Mouse (Mus musculus): ENCODE measurements around the gene Ugt1a10.
"Not testable (repeated sequence)": the region's sequence is repeated elsewhere in the genome, so short reads cannot be mapped to it uniquely, and the experiment has no call there.

The Ugt1a10 gene

GRCm38 (mm10) chr1:88140492-88140891 is 85.3 kb downstream of the Ugt1a10 start:
- not testable (repeated sequence) for DNase-seq (ENCODE audit: low spot score)

- DNase-seq (ENCODE audit: low spot score): peak; percentile 51
These were observed 88.9 kb downstream of the Ugt1a10 start for GRCm38 (mm10) chr1:88143966-88144675.

GRCm38 (mm10) chr1:88145278-88145677 is 90.1 kb downstream of the Ugt1a10 start:
- not testable (repeated sequence) for DNase-seq (ENCODE audit: low spot score)

GRCm38 (mm10) chr1:88150133-88150532 is 94.9 kb downstream of the Ugt1a10 start:
- not testable (repeated sequence) for DNase-seq (ENCODE audit: low spot score)

- no peak for DNase-seq (ENCODE audit: low spot score)
These were observed 103.2 kb downstream of the Ugt1a10 start for GRCm38 (mm10) chr1:88158430-88158829.

GRCm38 (mm10) chr1:88165711-88166110 is 110.5 kb downstream of the Ugt1a10 start, which contains the start of gene Ugt1a5:
TSS of gene Ugt1a5 (plus strand) at chr1:88166012.
- DNase-seq (ENCODE audit: low spot score): no peak

- not testable (repeated sequence) for DNase-seq (ENCODE audit: low spot score)
These were observed 117.0 kb downstream of the Ugt1a10 start for GRCm38 (mm10) chr1:88172190-88172589.

- no peak for DNase-seq (ENCODE audit: low spot score)
These were observed 124.5 kb downstream of the Ugt1a10 start for GRCm38 (mm10) chr1:88179657-88180056.

- no peak for DNase-seq (ENCODE audit: low spot score)
These were observed 131.2 kb downstream of the Ugt1a10 start for GRCm38 (mm10) chr1:88186325-88186935.

GRCm38 (mm10) chr1:88192136-88192535 is 136.9 kb downstream of the Ugt1a10 start:
- no peak for DNase-seq (ENCODE audit: low spot score)

GRCm38 (mm10) chr1:88195687-88196086 is 140.5 kb downstream of the Ugt1a10 start:
- DNase-seq (ENCODE audit: low spot score): no peak

- no peak for DNase-seq (ENCODE audit: low spot score)
These were observed 142.3 kb downstream of the Ugt1a10 start for GRCm38 (mm10) chr1:88197443-88197842.

GRCm38 (mm10) chr1:88199996-88200395 is 144.8 kb downstream of the Ugt1a10 start:
- no peak for DNase-seq (ENCODE audit: low spot score)

GRCm38 (mm10) chr1:88200456-88200855 is 145.3 kb downstream of the Ugt1a10 start, which contains the start of gene Ugt1a2:
TSS of gene Ugt1a2 (plus strand) at chr1:88200601.
- DNase-seq (ENCODE audit: low spot score): no peak

GRCm38 (mm10) chr1:88205294-88205922 is 150.2 kb downstream of the Ugt1a10 start, which contains the start of gene Dnajb3:
TSS of gene Dnajb3 (minus strand) at chr1:88205782.
- peak; percentile 75 for DNase-seq (ENCODE audit: low spot score)

- no peak for DNase-seq (ENCODE audit: low spot score)
These were observed 151.8 kb downstream of the Ugt1a10 start for GRCm38 (mm10) chr1:88206843-88207479.

GRCm38 (mm10) chr1:88211812-88212211 is 156.6 kb downstream of the Ugt1a10 start, which contains the start of gene Ugt1a1:
TSS of gene Ugt1a1 (plus strand) at chr1:88211959.
- peak; percentile 14 for DNase-seq (ENCODE audit: low spot score)

- DNase-seq (ENCODE audit: low spot score): no peak
These were observed 157.3 kb downstream of the Ugt1a10 start for GRCm38 (mm10) chr1:88212341-88213045.

- no peak for DNase-seq (ENCODE audit: low spot score)
These were observed 157.9 kb downstream of the Ugt1a10 start for GRCm38 (mm10) chr1:88213061-88213460.

GRCm38 (mm10) chr1:88213766-88214461 is 158.7 kb downstream of the Ugt1a10 start:
- DNase-seq (ENCODE audit: low spot score): peak; percentile 36

GRCm38 (mm10) chr1:88214462-88214952 is 159.3 kb downstream of the Ugt1a10 start:
- no peak for DNase-seq (ENCODE audit: low spot score)
